Mouse (Mus musculus) ES-E14 (cell line): ENCODE data around the gene Galnt4.

Source experiments
- HCFC1 ChIP-seq: IDR thresholded peaks from 2 replicates; pipeline ENCODE4 v1.6.1; 2012; ENCODE audit warnings: low read length, inconsistent platforms, borderline replicate concordance; ENCODE audit not compliant: insufficient read depth
- MAFK ChIP-seq: IDR thresholded peaks from 2 replicates; pipeline ENCODE4 v1.6.1; 2014; ENCODE audit warnings: mild to moderate bottlenecking, low read depth, low read length, inconsistent platforms; ENCODE audit not compliant: insufficient read depth
- ZC3H11A ChIP-seq: IDR thresholded peaks from 2 replicates; pipeline ENCODE4 v1.6.1; 2012; ENCODE audit warnings: low read depth, mild to moderate bottlenecking, inconsistent platforms, low read length, borderline replicate concordance

DNA sequence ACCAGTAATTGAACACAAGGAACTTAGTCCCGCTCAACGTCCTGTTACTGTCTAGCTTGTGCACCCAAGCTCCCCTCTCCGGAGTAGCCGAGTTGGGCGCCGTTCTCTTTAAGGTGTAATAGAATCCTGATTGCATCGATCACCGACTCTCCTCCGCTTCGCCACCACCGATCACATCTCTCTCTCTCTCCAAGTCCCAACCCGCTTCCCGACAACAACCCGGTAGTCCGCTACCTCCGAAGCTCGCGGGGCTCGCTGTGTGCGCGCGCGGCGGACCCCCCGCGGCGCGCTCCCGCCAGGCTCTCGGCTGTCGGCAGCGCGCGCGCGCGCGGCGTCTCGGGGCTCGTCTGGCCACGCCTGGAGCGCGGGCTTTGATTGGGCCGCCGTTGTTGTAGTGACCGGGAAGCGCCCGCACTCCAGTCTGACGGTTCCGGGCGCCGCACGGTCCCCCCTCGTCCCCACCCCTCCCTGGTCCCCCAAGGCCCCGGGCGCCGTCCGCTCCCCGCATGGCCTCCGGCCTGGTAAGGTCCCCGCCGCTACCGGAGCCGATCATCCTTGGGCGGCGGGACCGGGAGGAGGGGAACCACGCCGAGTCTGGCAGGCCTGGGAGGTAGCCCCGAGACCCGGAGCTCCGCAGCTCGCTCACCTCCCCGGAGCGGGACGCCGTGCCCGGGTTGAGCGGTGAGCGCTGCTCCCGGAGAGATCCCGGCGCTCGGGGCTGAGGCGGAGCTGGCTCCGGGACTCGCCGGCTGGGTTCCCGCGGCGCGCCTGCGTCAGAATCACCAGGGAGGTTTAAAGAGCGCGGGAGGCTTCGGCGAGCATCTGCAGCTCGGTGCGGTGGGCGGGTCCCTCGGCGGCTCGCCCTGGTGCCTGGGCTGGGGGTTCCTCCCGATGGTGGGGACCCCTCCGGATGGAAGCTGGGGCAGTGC, 992 bp upstream of the Galnt4 start, which contains the start of gene Poc1b:
- TF ChIP-seq MAFK (no peak), HCFC1 (no peak; the same call in 1 of the 2 replicates), ZC3H11A (no peak)
